Mouse (Mus musculus) induced T-regulatory cell, adult 2 months (primary cell): ENCODE results near the gene Afg3l1.
A peak's percentile ranks its signal among the peaks of the same experiment; 100 is the strongest.
"Not testable (repeated sequence)": the region's sequence is repeated elsewhere in the genome, so short reads cannot be mapped to it uniquely, and the experiment has no call there.

Experiments
- DNase-seq: peaks from one replicate; pipeline ENCODE4 v3.0.0-alpha.2; 2012; ENCODE audit warnings: low read depth

The Afg3l1 gene

DNA sequence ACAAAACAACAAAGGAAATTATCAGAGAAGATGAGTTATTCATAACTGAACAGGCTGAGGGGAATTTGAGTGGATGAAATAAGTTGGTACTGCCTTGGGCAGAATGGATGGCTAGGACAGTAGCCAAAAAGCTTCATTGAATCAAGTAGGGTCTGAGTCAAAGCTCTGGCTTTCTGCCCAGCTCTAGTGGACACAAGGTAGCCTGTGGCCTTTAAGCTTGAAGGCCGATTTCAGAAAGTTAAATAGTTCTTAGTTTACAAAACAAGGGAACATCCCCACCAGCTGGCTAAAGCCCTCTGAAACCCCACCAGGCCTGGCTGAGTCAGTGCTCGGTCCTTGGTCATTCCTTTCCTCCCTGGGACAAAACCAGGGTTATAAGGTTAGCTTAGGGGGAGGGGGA, 38.9 kb downstream of the Afg3l1 start:
- DNase-seq, result no peak

DNA sequence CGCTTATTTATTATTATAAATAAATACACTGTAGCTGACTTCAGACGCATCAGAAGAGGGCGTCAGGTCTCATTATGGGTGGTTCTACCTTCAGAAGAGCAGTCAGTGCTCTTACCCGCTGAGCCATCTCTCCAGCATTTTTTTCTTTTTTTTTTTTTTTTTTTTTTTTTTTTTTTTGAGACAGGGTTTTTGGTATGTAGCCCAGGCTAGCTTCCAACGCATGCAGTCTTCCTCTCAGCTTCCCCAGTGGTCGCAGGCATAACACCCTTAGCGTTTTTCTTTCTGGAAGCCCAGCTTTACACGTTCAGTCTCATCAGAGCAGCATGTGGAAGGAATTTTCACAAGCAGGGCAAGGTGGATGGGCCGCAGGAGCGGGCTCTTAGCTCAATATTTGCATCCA, 40.5 kb downstream of the Afg3l1 start:
- no peak for DNase-seq

DNA sequence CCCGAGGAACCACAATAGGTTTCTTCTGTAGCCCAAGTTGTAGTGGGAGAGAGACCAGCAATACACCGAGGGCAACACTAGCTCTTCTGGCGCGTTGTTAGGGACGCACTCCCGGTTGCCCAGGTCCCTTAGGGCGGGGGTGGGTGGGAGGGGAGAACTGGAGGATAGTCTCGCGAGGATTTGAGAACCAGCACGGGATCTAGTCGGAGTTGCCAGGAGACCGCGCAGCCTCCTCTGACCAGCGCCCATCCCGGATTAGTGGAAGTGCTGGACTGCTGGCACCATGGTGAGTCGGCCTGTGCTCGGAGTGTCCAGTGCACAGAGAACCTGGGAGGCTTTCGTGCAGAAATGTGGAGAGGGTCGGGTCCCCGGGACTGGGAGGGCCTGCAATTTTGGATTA, 41.0 kb downstream of the Afg3l1 start, which contains the start of gene Gas8:
TSS of gene Gas8 (plus strand) at position 168 of the 400 bp plus-strand sequence.
- peak; percentile 94 for DNase-seq

DNA sequence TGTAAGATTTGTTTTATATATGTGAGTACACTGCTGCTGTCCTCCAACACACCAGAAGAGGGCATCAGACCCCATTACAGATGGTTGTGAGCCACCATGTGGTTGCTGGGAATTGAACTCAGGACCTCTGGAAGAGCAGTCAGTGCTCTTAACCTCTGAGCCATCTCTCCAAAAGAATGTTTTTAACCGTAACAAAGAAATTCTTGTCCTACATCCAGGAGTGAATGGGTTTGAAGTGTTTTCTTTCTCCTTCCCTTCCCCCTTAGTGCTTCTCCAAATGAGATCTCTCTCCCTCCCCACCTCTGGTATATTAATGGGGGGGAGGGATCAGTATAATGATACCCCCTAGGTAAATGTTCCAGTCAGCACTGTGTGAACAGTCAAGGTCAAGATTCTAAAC, 42.3 kb downstream of the Afg3l1 start:
- DNase-seq, result not testable (repeated sequence)

DNA sequence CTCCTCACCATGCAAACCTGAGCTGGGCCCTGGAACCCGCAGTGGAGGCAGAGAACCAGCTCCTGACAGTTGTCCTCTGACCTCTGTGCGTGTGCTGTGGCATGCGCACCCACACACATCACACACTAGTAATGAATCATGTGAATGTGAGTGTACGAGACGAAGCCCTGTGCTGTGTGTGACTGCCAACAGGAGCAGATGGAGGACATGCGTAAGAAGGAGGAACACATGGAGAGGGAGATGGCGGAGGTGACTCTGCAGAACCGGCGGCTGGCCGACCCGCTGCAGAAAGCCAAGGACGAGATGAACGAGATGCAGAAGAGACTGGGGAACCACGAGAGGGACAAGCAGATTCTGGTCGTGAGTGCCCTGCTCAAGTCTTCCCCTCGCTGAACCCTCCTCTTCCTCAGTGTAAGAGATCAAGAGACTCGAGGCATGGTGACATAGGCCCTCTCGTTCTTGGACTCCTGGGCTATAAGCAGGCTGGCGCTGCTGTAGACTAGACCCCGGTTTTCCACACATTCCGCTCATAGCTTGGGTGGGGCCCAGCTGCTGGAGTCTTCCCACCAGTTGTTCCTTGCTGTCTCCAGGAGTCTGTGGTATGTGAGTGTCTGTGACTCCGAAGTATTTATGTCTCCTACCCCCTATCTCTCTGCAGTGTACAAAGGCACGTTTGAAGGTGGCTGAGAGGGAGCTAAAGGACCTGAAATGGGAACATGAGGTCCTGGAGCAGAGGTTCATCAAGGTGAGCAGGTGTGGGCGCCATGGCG, 50.2 kb downstream of the Afg3l1 start:
- DNase-seq, result no peak

DNA sequence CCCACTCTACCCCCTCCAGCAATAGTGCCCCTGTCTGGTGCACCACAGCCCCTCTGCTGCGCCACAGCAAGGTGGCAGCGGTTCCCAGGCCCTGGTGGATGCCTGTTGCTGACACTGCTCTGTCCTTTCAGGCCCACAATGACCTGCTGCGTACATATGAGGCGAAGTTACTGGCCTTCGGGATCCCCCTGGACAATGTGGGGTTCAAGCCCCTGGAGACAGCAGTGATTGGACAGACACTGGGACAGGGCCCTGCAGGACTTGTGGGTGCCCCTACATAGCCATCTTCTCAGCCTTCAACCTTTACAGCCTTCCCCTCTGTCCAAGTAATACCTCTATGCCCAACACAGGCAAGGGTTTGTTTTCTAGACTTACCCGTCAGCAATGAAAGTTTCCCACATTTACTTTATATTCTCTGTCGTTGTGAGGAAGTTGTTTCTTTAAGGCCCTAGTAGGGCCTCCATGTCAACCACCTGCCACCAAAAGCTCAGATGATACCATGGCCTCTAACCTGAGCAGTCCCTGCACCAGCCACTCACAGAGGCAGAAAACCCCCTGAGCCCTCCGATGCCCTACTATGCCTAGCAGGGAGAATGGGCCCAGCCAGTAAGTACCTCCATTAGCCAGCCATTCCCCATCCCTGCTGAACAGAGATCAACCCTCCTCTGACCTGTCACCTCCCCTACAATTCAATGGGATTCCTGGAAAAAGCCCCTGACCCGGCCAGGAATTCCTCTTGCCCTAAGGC, 58.7 kb downstream of the Afg3l1 start:
- no peak for DNase-seq

DNA sequence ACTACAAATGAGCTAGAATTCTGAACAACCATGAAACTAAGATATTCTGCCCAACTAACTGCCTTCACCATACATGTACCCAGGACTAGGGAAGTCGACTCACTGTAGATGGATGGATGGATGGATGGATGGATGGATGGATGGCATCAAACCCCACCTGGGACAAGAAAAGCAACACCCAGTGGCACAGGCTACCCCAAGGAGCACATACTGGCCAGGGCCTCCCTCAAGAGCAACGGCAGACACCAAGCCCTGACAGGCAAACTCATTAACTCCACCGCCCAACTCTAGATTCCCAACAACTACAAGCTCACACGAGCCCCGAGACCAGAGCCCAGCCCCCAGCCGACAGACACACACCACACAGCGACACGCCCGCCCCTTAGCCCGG, 59.3 kb downstream of the Afg3l1 start:
- DNase-seq, result no peak

DNA sequence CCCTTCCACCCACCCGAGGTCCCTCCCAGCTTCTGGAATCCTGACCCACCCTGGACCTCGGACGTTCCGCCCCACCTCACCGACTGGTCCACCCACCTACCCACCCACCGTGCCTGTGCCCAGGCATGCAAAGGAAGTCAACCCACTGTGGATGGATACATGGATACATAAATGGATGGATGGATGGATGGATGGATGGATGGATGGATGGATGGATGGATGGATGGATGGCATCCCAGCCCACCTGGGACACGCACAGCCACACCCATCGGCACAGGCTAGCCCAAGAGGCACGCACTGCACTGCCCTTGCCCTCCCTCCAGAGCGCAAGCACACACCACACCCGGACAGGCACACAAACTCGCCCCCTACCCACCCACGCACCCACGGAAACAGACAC, 59.9 kb downstream of the Afg3l1 start:
- DNase-seq, result not testable (repeated sequence)
